Mouse (Mus musculus): ENCODE measurements at regions not wholly inside any gene's neighbourhood (a gene's known extent, or its start where the extent isn't known, plus 50 kb on each side); places are given as distances from the start of the nearest gene placed in this dataset.

DNA sequence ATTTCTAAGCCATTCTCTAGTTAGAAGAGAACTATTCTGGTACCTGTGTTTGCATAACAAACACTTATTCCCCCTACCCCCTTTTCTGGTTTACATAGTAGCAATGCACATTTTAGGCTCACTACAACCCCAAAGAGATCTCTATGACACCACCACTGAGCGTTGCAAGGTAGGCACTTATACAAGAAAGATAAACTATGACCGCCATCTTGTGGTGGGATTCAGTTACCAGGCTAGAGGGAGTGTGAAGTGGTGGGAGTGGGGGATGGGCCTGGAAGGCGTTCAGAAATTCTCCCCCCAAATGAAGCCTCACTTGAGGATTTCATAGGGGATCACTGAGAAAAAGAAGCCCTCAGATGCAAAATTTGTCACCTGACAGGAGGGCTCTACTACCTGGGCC, 64.4 kb upstream of the Fst start:
- DNase-seq: no peak

- DNase-seq: no peak
These were observed 68.1 kb upstream of the Fst start for GRCm38 (mm10) chr13:114526856-114527255.

DNA sequence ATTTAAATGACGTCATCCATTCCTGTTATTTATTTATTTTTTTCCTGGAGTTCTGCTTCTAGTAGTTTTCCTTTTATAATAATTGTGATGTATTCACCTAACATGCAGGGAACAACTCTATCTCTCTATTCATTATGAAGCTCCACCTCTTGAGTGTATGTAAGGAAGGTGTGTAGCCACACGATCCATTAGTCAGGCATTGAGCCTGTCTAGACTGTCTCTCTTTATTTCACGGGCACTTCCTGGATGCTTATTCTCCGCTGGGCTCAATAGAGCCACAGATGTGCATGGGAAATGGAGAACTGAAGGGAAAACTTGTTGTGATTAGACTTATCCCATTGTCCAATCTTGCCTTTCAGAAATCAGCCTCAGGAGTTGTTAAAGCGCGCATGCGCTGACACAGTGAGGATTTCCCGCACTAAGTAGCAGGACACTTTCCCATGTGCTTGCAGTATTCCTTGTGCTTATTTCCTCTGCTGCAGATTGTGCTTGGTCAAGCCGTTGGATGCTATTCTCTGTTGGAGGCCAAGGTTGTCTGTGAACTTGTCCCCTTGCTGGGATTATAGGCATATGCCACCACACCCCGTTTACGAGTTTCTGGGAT, 71.5 kb upstream of the Fst start:
- no peak for DNase-seq

DNA sequence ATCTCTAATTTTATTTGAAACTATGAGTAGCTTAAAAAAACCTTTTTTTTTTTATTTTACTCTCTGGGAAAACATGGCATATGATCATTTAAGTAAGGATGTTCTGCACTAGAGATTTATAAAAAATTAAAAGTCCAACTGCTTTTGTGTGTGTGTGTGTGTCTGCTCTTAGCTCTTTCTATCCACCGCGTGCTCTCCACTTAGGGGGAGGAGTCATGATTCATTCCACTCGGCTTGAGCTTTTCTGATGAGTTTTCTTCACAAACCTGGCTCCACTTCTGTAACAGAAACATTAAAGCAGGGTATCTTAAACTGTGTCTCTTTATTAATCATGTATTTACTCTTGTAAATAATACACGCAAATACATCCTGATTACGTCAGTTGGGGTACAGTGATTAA, 73.0 kb upstream of the Fst start:
- DNase-seq: no peak

GRCm38 (mm10) chr13:114532393-114533097, 73.8 kb upstream of the Fst start:
- no peak for DNase-seq

GRCm38 (mm10) chr13:114534591-114534990, 75.8 kb upstream of the Fst start:
- no peak for DNase-seq

DNA sequence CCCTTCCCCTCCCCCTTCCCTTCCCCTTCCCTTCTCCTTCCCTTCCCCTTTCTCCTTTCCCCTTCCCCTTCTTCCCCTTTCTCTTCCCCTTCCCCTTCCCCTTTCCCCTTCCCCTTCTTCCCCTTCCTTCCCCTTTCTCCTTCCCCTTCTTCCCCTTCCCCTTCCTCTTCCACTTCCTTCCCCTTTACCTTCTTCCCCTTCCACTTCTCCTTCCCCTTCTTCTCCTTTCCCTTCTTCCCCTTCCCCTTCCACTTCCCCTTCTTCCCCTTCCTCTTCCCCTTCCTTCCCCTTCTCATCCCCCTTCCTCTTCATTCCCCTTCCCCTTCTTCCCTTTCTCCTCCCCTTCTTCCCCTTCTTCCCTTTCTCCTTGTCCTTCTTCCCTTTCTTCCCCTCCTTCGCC, 77.0 kb upstream of the Fst start:
- no peak for DNase-seq

GRCm38 (mm10) chr13:114571731-114572130, 113.0 kb upstream of the Fst start:
- no peak for DNase-seq

- peak in 1 of 2 experiments; percentile 8 for DNase-seq
These were observed 125.8 kb upstream of the Fst start for GRCm38 (mm10) chr13:114584566-114584965.

- DNase-seq: no peak
These were observed 128.9 kb upstream of the Fst start for GRCm38 (mm10) chr13:114587621-114588020.

DNA sequence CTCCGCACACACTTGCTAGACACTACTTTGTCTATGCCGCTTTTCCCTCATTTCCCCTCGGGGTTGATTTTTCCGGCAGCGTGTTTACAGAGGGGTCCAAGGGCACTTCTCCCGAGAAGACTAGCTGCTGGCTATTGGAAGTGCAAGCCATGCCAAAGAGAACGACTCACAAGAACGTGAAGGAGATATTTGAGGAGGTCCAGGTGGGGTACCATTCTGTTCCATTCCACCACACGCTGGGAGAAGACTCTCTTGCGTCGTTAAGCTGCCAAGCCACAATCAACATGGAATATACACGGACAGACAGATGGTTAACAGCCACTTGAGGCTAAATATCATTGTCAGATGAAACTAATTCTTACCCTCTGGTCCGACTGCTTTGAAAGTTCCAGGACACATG, 144.6 kb upstream of the Fst start:
- DNase-seq: no peak

GRCm38 (mm10) chr13:114604037-114604694, 145.4 kb upstream of the Fst start:
- no peak for DNase-seq

DNA sequence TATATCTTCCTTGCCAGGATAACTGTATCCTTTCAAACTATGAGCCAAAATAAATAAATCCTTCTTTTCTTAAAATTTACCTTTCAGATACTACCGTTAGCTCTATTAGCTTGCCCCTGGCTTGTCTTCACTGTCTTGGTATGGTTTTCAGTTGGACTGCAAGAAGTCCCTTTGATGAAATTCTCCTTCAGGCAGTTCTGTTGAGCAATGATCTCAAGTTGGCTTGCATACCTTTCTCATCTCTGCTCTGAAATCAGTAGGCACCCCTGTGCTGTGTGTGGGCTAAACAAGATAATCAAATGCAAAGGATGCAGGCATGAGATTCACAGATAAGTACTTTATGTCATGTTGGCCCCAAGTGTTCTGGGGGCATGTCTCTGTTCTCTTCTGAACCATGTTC, 155.2 kb upstream of the Fst start:
- DNase-seq: no peak

DNA sequence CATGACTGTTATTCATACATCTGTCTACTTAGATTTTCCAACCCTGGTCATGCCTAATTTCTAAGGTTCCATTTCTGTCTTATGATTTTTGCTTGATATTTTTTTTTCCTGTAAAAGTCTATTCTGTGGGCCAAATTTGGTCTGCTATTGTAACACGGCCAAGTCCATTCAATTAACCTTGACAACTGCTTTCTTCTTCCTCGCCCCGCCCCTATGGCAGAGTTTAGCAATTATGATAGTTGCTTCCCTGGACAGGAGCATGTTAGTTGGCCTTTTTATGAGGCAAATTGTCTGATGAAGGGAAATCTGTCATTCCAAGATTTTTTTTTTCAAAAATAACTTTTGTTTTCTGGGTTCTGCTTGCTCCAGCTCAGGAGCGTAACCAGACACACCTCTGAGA, 160.7 kb upstream of the Fst start:
- DNase-seq: no peak

DNA sequence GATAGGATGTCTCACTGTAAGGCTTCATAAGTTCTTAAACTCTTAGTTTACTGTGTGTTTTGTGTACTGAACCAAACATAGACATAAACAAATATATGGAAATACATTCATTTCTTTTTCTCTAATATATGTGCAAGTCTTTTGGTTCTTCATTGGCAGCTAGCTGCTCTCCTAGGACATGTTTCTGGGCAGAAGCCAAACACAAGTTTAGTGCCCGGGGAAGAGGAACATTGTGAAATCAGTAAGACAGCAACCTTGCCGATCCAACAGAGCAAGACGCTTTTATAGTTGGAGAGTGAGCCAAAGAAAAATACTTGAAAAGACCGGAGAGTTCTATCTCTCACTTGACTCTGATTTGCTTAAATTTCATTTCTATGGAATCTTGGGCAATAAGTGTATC, 178.0 kb upstream of the Fst start:
- DNase-seq: no peak

DNA sequence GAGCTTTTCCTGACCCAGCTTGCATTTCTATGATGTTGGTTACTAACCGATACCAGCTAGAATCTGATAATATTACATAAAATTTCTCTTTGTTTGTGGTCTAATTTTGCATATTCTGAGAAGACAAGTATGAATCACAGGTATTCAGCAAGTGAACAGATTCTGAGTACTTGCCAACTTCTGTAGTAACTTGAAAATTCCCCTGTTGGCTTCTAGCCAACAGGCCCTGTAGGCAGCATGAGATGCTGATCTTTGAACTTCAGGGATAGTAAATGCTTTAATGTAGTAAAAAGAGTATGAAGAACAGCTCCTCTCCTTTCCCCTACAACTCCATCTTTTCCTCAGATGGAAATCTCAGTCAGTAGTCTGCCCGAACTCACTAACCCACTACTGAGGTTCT, 178.5 kb upstream of the Mocs2 start:
- DNase-seq: no peak

- no peak for DNase-seq
These were observed 176.2 kb upstream of the Mocs2 start for GRCm38 (mm10) chr13:114641688-114642390.

DNA sequence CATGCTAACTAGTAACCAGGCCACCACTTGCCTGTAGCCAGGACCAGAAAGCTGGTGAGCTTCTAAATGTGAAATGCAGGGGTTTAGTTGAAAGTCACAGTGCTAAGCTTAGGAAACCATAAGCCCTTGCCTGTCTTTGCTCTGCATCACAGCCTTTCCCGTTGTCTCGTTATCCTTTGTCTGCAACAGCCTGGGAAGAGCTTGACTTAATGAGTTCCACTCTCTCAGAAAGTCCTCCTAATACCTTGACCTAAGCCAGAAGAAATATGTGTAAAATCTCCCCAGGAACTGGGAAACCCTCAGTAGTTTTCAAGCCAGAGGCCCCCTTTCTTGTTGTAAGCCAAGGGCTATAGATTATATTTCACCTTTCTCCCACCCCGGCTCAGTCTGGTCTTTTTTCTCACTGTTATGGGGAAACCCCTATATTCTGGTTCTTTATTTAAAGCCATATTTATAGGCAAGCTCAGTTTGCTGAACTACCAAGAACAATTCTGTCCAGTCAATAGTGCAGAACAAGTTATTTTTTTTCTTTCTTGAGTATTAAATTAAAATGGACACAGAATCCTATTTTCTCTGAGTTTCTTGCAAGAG, 175.0 kb upstream of the Mocs2 start:
- no peak for DNase-seq

DNA sequence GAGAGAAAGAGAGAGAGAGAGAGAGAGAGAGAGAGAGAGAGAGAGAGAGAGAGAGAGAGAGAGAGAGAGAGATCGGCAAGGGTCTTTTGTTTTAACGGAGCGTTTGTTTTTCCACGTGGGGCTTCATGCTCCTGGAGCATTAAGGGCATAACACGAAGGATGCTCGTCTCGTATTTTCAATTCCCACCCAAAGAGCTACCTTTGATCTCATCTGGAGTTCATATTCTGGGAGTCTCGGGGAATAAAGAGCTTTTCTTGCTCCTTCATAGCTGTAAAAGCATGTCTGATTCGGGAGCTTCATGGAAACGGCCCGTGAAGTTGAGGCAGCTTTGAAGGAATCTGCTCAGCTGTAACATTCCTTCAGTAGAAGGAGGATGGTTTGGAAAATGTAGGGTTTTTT, 174.5 kb upstream of the Mocs2 start:
- DNase-seq: no peak

GRCm38 (mm10) chr13:114654267-114654666, 163.8 kb upstream of the Mocs2 start:
- no peak for DNase-seq

- DNase-seq: no peak
These were observed 163.0 kb upstream of the Mocs2 start for GRCm38 (mm10) chr13:114654953-114655586.

DNA sequence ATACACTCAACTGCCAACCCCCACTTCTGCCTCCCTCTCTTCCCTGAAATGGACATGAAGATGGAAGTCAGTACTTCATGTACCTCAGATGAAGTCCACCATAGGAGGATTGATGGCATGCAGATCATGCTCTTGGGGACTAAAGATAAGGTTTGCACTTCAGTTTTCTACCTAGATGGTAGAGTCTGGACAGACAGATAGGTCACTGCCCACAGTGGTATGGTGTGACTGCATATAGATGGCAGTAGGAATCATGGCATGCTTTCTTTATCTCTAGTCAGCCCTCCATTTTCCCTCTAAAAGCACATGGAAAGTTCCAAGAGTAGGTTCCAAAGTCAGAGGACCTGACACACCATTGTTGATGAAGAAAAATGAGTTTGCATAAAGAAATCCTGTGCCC, 145.6 kb upstream of the Mocs2 start:
- DNase-seq: no peak

Measured in layer of hippocampus, postnatal 36 days (tissue).